Mouse (Mus musculus) heart, postnatal 25 days (tissue): ENCODE data around the gene Acvr1. TPM values are rescaled to one million over a fixed set of nuclear protein-coding genes. Genes with fewer than 3 reads are reported as not detected.

Experiments
- DNase-seq: peaks from one replicate; pipeline ENCODE4 v3.0.0; 2022; ENCODE audit warnings: low spot score
- intact Hi-C: fragments of 180-260 bp; cut with DNase I; formaldehyde crosslinking; loops from one replicate; pipeline ENCODE4 v1.15.1; 2025
- total RNA-seq, 2 experiments: library from RNA; stranded (reverse); gene quantifications; 2 replicates each; pipeline ENCODE4 v1.2.3; 2021

The Acvr1 gene
- 10 to 100 TPM; 16.0 to 19.5 TPM for total RNA-seq

DNA sequence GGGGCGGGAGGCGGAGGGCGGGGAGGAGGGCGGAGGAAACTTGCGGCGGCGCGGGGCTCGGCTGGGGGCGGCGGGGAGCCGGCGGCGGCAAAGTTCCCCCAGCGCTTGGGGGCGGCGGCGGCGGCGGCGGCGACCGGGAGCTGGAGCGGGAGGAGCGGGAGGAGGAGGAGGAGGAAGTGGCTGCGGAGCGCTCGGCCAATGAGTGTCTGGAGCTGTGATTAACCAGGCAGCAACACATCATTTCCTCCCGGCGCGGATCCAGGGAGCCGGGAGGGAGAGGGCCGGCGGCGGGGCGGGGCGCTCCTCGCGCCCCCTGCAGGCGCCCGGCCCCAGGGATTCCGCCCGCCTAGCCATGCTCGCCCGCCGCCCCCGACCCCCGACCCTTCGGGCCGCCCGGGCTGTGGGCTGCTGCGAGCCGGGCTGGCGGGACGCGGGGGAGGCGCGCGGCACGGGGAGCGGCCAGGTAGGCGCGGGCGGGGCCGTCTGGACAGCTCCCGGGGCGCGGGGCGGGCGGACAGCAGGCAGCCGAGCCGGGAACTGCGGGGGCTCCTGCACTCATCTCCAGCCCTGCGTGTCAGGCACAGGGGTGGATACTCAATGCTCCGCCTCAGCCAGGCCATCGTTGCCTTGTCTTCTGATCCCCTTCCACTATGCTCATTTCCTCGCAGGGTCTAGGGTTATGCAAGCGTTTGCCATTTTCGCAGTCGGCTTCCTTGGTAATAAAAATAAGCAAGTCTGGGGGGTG is at the start of gene Acvr1, which contains the start of gene Upp2:
TSS of gene Acvr1 (minus strand) at position 92 of the 745 bp plus-strand sequence.
TSS of gene Upp2 (plus strand) at position 233 of the 745 bp plus-strand sequence.
- intact Hi-C loops: loop anchor here (1.0 to 5.0 kb wide), 3 partner anchors 34 to 100 kb away; no protein-coding TSS in a partner anchor
- peak; percentile 88 for DNase-seq

- no peak for DNase-seq
- intact Hi-C loops: no loop called here
Measured at GRCm38 (mm10) chr2:58615766-58616165, 48.8 kb upstream of the Acvr1 start.

GRCm38 (mm10) chr2:58614851-58615250 is 47.9 kb upstream of the Acvr1 start:
- no peak for DNase-seq
- intact Hi-C loops: no loop called here

- DNase-seq: no peak
- intact Hi-C loops: no loop called here
Measured at GRCm38 (mm10) chr2:58613720-58614119, 46.8 kb upstream of the Acvr1 start.

DNA sequence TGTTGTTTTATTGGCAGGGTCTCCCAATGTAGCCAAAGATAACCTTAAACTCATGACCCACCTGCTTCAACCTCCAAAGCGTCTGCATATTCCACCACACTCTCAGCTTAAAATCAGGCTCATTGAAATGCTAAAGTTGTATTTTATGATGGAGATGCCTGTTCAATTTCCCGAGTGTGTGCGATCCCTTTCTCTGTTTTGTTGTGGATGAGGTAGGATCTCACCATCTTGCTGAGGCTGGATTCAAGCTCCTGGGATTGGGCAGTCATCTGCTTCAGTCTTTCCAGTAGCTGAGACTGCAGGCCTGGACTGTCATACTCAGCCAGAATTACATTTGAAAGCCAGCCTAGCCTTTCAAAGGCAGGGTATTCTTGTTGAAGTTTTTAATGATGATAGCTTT is 37.8 kb upstream of the Acvr1 start:
- no peak for DNase-seq
- intact Hi-C loops: no loop called here

DNA sequence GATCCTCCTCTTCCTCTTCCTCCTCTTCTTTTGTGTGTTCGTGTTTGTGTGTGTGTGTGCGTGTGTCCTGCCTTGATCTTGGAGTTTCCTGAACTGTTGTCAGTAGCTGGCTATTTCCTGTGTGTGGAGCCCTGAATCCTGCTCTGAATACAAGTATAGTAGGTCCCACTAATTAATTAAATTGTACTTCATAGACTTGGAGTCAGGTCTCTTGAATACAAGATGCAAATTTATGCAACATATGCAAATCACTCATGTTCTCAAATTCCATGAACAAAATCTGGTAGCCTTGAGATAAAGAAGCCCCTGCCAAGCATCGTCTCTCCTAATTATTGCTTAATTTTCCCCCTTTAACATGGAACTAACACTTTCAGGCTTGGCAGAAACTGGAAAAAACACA is 36.4 kb upstream of the Acvr1 start:
- intact Hi-C loops: no loop called here
- DNase-seq: no peak

DNA sequence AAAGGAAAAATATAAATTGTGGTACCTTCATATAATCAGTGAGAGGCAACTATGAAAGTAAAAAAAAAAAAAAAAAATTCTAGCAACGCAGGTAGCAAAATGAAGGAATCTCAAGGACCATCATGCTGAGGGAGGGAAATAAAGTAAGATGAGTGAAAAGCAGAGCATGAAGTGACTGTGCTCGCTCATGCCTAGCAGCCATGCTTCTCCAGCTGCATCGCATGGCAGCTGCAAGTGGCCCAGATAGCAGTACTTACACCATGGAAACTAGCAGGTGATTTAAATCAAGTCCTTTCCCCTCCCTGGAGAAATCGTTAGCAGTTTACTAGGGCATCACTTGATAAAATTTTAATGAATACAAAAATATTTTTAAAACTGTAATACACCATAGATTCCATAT is 34.4 kb upstream of the Acvr1 start:
- intact Hi-C loops: no loop called here
- DNase-seq: no peak

GRCm38 (mm10) chr2:58599639-58600038 is 32.7 kb upstream of the Acvr1 start:
- intact Hi-C loops: loop anchor here (10.0 kb wide), 1 partner anchor 65 kb away; no protein-coding TSS in a partner anchor
- DNase-seq: no peak

DNA sequence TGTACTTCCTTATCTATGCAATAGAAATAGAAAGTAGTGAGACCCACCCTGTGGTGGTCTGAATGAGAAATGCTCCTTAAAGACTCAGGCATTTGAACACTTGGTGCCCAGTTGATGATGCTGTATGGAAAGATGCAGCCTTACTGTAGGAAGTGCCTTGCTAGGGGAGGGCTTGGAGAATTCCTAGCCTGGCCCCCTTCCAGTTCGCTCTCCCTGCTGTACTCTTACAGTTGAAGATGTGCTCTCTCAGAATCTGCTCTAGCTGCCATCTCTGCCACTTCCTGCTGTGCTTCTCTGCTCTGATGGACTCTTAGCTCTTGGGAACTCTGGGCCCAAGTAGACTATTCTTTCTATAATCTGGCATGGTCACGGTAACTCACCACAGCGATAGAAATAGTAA is 30.6 kb upstream of the Acvr1 start:
- intact Hi-C loops: loop anchor here (10.0 kb wide), 1 partner anchor 67 kb away; no protein-coding TSS in a partner anchor

GRCm38 (mm10) chr2:58596774-58597342 is 29.9 kb upstream of the Acvr1 start:
- intact Hi-C loops: loop anchor here (10.0 kb wide), 1 partner anchor 68 kb away; no protein-coding TSS in a partner anchor
- peak; percentile 5 for DNase-seq

More for the DNA sequence above, 30.6 kb upstream of the Acvr1 start:
- DNase-seq: no peak

- no peak for DNase-seq
- intact Hi-C loops: loop anchor here (10.0 kb wide), 1 partner anchor 69 kb away; no protein-coding TSS in a partner anchor
Measured at GRCm38 (mm10) chr2:58595350-58595749, 28.4 kb upstream of the Acvr1 start.

GRCm38 (mm10) chr2:58590055-58590454 is 23.1 kb upstream of the Acvr1 start:
- intact Hi-C loops: loop anchor here (10.0 kb wide), 1 partner anchor 75 kb away; no protein-coding TSS in a partner anchor
- DNase-seq: no peak

DNA sequence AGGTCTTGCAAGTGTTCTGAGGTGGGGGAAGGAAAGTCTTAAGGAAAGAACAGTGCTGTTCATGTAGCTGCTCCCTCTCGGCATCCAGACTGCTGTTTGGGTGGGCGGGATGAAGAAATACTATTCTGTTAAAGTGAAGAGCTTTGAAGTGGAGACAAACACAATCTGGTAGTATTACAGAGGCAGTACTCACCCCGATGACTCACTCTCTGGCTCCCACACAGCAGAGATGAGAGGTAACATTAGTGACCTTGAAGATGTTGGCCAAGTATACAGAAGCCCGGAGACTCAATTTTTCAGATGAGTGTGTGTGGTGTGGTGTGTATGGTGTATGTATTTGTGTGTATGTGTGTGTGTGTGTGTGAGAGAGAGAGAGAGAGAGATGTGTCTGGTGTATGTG is 22.7 kb upstream of the Acvr1 start:
- no peak for DNase-seq
- intact Hi-C loops: loop anchor here (10.0 kb wide), 1 partner anchor 75 kb away; no protein-coding TSS in a partner anchor

- intact Hi-C loops: no loop called here
- DNase-seq: no peak
Measured at GRCm38 (mm10) chr2:58586311-58586710, 19.4 kb upstream of the Acvr1 start.

GRCm38 (mm10) chr2:58574167-58574566 is 7.2 kb upstream of the Acvr1 start:
- intact Hi-C loops: no loop called here
- DNase-seq: no peak

- intact Hi-C loops: loop anchor here (5.0 kb wide), 1 partner anchor 98 kb away; no protein-coding TSS in a partner anchor
Measured at GRCm38 (mm10) chr2:58568841-58569645, 2.1 kb upstream of the Acvr1 start.

DNA sequence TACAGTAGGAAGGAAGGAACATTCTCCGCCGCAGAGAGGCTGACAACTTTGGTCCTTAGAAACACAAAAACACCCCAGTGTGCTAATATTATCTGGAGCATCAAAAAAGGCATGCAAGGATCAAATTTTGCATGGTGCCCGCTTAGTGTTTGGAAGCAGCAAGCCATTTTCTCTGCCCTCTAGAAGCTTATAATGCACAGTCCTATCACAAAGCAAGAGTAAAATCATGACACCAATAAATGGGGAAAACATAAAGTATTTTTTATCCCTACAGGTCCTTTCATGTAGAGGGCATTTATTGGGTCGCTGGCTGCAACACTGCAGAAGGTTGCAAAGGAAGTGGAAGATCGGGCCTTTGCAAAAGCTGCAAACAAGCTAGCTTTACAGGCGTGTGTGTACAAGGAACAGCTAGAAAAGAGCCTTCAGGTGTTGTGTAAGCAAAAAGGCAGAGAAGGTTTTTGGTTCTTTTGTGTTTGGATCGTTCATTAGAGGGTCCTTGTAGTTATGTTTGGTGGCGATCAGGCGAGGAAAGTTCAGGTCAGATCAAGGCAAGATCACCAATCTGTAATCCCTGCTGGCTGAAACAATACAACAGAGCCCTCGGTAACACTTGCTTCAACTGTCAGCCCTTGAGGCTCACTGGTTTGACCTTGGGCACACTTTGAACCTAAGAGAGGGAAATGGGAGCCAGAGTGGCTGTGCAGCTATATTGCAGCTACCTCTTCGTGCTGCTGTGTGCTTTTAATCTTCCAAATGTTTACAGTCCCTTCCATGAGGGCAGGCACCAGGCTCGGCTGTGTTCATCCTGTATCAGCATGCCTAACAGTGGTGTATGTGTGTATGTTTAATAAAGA is 1.1 kb upstream of the Acvr1 start:
- intact Hi-C loops: loop anchor here (1.0 to 5.0 kb wide), 3 partner anchors 35 to 99 kb away; no protein-coding TSS in a partner anchor
- DNase-seq: no peak

More at GRCm38 (mm10) chr2:58568841-58569645, 2.1 kb upstream of the Acvr1 start:
- no peak for DNase-seq

- intact Hi-C loops: loop anchor here (1.0 to 5.0 kb wide), 3 partner anchors 34 to 101 kb away; no protein-coding TSS in a partner anchor
- peak; percentile 46 for DNase-seq
Measured at GRCm38 (mm10) chr2:58566410-58567065, 419 bp downstream of the Acvr1 start.
